Mouse (Mus musculus) common myeloid progenitor, adult 5-6 weeks (primary cell): ENCODE measurements around the gene Rabep1. TPM values are rescaled to one million over a fixed set of nuclear protein-coding genes. Genes with fewer than 3 reads are reported as not detected.
"Not testable (repeated sequence)": the region's sequence is repeated elsewhere in the genome, so short reads cannot be mapped to it uniquely, and the experiment has no call there.

Experiments
- ATAC-seq: replicated peaks from 2 replicates; pipeline ENCODE4 v1.8.0; 2016; ENCODE audit warnings: low read depth, mild to moderate bottlenecking, moderate TSS enrichment, inconsistent platforms; ENCODE audit not compliant: poor library complexity, severe bottlenecking
- total RNA-seq: library from RNA; stranded (forward); fragments of 200-1000, 187-1606 nt; gene quantifications from 2 replicates; pipeline ENCODE4 v1.2.3, GENCODE M21; 2017

Rabep1 gene
- total RNA-seq, 1 experiment from 2014 or later: 63.2 TPM

GRCm38 (mm10) chr11:70828975-70829615 lies 15.5 kb upstream of the Rabep1 start:
- 0 out of 2 replicates have a peak, but pooled peaks have one; percentile 45 for ATAC-seq

GRCm38 (mm10) chr11:70831201-70831600 lies 13.4 kb upstream of the Rabep1 start:
- ATAC-seq: no peak

- ATAC-seq: no peak
These were observed 11.2 kb upstream of the Rabep1 start for GRCm38 (mm10) chr11:70833408-70833807.

DNA sequence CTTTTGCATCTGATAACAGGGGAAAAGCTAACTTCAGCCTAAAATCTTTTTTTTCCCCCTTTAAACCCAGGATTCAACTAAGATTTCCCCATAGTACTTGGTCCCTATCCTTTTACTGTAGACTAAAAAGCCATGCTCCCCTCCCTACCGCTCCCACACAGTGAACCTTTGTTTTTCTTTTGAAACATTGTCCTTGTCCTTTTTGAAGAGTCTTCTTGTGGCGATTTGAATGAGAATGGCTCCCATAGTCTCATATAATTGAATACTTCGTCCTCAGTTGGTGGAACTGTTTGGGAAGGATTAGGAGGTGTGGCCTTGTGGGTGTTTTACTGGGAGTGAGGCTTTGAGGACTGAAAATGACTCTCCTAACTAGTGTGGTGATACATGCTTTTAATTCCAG lies 10.7 kb upstream of the Rabep1 start:
- no peak for ATAC-seq

DNA sequence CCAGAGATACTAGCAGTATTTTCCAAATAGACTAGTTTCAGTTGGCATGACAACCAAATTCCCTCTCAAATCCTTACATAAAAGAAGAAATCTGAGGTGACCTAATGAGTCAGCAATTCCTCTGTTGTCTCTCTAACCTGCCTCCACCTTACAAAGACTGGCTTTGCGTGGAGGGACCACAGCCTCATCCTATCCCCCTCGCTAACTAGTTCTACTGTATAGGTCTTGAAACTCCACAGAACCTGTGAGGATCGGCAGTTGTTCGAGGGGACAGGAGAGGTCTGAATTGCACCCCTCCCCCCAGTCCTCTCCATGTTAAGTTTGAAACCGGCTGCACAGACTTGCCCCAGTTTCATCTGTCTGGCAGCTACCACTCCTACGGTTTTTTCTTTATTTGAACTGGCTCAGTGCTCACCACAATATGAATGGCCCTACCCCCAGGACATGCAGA lies 9.2 kb upstream of the Rabep1 start:
- no peak for ATAC-seq

DNA sequence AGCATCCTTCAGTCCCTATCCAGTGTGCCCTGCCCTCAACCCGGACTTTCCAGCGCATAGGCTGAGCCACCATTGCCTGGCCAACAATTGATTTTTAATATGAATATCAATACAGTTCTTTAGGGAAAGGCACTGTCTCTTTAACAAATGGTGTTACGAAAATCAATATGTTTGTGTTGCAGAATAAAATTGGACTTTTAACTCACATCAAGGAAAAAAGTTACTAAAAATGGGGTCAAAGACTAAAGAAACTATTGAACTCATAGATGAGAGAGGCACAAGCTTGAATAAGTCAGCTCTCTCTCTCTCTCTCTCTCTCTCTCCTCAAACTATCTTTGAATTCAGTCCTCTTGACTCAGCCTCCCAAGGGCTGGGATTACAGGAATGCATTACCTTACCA lies 7.5 kb upstream of the Rabep1 start:
- ATAC-seq: no peak

GRCm38 (mm10) chr11:70838610-70839009 lies 6.0 kb upstream of the Rabep1 start:
- no peak for ATAC-seq

- no peak for ATAC-seq
These were observed 1.6 kb upstream of the Rabep1 start for GRCm38 (mm10) chr11:70842983-70843382.

DNA sequence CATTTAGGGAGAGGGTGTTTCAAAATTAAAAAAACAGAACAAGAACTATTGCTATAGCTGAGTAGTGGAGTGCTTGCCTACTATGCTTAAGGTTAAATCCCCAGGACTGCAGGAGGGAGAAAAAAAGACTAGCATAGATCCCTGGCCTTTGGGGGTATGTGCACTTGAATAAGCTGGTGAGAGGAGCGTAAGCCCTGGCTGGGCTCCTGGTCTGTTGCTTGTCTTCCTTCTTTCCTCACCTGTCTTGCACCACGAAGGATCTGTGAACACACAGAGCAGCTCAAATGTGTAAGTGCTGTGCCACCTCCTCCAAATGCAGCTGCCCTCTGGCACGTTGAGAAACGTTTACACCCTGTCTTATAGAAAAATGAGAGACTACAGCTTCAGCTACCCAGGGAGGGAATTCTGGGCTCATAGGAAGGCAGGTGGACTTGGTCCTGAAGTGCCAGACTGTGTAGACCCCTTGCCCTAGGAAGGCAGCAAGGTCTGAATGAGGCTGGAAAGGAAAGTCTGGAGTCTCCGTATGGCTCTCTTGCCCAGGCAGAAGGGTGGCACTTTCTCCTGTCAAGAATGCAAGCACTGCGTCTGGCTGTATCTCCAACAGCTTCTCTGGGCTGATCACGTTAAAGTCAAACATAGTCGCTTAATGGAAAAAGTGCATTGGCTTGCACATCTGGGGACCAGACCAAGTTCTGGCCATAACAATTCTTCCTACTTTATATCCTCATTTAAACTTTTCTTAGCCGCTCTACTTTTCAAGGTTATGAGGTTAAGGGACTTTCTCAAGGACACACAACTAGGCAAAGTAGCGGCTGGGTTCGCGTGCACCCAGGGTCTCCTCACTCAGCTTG lies 652 bp upstream of the Rabep1 start:
- ATAC-seq: peak; percentile 22; the same call in 1 of the 2 replicates

- ATAC-seq: no peak
These were observed 940 bp downstream of the Rabep1 start for GRCm38 (mm10) chr11:70845457-70845978.

GRCm38 (mm10) chr11:70846029-70846428 lies 1.5 kb downstream of the Rabep1 start:
- ATAC-seq: no peak

- ATAC-seq: no peak
These were observed 15.8 kb downstream of the Rabep1 start for GRCm38 (mm10) chr11:70860371-70860770.

GRCm38 (mm10) chr11:70863204-70863603 lies 18.6 kb downstream of the Rabep1 start:
- ATAC-seq: not testable (repeated sequence)

DNA sequence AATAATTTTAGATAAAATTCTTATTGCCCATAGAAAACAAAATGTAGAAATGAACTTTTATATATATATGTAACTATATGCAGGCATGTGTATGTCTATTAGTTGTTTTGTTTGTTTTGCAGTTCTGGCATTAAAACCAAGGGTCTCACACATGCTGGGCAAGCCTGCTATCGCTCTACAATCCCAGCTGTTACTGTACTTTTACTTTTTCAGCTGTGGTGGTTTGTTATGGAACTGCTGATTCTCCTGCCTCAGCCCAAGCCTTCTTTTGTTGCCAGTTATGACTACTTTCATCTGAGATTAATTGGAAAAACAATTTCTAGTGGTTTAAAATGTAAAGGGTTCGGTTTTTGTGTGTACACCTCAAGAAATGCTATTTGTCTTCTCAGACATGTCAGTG lies 20.6 kb downstream of the Rabep1 start:
- ATAC-seq: no peak

- no peak for ATAC-seq
These were observed 24.7 kb downstream of the Rabep1 start for GRCm38 (mm10) chr11:70869263-70869662.

- no peak for ATAC-seq
These were observed 25.2 kb downstream of the Rabep1 start for GRCm38 (mm10) chr11:70869811-70870210.

GRCm38 (mm10) chr11:70870407-70870806 lies 25.8 kb downstream of the Rabep1 start:
- no peak for ATAC-seq

- ATAC-seq: no peak
These were observed 26.5 kb downstream of the Rabep1 start for GRCm38 (mm10) chr11:70871110-70871509.

GRCm38 (mm10) chr11:70871766-70872330 lies 27.3 kb downstream of the Rabep1 start:
- ATAC-seq: no peak

DNA sequence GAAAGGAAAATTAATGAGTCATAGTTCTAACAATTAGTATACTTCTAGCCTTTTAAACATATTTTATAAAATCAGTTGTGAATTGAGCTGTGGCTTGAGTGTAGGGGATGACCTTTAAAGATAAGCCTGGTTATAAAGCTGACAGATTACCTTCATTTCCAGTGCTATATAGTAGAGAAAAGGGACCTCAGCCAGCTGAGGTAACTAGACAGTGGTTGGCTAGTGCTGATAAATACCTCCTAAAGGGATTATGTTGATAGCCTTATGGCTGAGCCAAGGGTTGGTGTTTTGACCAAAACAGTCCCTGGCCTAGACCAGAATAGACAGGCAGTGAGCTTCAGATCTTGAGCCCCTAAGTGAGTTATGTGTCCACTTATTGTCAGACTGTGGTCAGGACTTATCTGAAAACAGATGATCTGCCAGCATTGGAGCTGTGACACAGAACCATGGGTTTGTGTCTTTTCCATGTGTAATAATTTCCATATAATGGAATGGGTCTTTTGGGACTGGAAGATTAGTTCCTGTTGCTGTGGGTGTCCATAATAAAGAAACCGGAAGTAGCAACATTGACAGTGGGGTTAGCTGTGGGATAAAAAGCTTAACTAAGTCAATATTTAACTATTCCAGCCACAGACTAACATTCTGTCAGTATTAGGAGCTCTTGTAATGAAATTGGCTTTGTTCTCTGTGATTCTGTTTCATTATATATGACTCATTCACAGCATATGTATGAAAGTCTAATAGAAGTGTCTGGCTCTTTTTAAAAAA lies 29.5 kb downstream of the Rabep1 start:
- ATAC-seq: 0 out of 2 replicates have a peak, but pooled peaks have one; percentile 25
